Mouse (Mus musculus) spleen, postnatal 10 days (tissue): ENCODE results near the gene Dnase1l3.

Source experiments
- DNase-seq, 2 experiments: peaks; one replicate each; pipeline ENCODE4 v3.0.0; 2021 to 2022; ENCODE audit warnings: low spot score in 2 of 2

Gene Dnase1l3

DNA sequence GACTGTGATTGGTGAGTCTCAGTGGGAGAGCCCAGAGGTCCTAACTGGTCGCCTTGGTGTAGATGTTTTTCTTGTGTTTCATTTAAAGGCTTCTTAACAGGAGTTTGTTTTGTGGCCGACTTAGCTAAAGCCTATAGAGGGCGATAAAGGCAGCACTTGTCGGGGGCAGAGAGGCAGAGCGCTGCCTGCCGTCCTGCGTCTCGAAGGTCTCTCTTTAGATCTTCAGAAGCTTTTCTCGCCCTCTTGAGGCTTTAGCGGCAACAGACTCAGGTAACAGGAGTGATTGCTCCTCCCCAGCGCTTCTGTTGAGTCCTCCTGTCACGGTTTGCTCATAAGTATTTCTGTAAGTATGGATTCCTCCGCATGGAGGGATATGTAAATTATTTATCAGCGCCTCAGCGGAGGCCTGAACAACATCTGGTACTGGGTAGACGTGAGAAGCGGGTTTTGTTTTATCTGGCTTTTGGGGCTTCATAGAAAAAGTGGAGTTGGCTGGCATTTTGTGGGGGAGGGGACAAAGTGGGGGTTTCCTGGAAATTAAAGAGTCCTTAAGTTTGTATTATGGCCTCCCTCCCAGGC lies 57.2 kb downstream of the Dnase1l3 start:
- DNase-seq = peak in 1 of 2 experiments; percentile 30

DNA sequence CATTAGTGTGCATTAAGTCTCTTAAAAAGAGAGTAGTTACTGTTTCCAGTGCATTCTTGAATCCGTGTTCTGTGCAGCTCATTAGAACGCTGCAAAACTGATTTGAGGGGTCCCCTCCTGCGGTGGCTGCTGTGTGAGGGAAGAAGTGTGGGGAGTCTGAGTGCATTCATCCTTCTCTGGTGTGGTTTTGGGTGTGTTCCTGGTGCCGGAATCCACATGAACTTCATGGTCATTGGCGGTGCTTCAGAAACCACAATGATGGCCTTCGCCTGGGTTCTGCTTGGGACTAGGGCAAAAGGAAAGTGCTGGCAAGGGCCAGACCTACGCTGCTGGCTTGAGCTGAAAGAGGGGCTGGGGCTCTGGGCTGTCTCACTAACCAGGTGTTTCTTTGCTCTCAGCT lies 60.2 kb downstream of the Dnase1l3 start:
- no peak for DNase-seq

DNA sequence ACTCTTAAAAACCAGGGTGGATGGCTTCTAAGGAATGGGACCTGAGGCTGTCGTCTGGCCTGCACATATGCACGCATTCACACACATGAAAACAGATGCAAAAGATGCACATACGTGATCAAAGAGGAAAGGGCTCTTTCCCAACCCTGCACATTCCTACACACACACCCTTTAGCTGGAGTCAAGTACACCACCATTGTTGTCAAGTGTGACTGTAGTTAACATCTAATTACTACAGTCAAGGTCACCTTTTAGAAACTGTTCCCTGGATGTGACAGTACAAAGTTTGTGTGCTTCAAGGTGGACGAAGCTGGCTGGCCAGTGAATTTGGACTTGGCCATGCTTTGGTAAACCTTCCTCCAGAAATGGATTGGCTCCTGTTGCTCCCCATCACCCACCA lies 62.2 kb downstream of the Dnase1l3 start:
- no peak for DNase-seq

DNA sequence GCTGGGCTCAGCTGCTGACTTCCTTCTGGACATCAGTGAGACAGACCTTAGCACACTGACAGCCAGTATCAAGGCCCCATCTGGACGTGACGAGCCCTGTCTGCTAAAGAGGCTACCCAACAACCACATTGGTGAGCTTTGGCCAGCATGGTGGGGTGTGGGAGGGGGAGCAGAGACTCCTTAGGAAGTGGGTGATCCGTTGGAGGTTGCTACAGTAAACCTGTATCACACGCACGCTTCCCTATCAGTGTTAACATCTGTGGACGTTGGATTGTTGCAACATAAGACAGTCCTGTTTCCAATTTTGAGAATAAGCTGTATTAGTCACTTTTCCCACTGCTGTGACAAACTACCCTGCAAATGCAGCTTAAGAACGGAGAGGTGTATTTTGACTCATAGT lies 65.3 kb downstream of the Dnase1l3 start:
- no peak for DNase-seq

DNA sequence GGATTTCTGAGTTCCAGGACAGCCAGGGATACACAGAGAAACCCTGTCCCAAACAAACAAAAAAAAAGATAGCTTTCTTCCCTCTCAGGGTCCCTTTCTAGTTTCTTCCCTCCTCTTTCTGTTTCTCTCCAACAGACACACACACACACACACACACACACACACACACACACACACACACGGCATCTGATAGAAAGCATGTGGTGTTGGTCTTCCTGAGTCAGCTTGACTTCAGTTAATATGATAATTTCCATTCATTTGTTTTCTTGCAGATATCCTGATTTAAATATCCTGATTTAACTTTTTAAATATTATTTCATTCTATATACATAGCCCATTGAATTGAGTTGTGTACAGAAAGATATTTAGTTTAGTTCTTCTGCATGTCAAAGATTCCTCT lies 66.0 kb downstream of the Dnase1l3 start:
- no peak for DNase-seq

DNA sequence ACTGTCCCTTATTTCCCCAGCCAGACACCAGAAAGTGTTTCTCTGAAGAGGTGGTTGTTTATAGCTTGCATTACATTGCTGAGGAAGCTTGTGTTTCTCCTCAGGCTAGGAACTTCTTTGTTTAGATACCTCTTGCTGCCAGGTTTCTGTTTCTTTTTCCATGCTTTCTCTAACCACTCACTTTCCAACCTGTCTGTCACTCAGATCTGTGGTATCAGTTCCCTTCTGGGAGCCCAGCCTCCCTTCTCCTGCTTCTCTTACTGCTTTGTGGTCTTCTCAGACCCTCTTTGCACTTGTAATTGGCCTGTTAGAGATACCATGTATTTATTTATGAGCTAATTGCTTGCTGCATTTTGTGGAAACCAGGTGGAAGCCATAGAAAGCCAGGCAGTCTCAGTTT lies 70.7 kb downstream of the Dnase1l3 start:
- no peak for DNase-seq

DNA sequence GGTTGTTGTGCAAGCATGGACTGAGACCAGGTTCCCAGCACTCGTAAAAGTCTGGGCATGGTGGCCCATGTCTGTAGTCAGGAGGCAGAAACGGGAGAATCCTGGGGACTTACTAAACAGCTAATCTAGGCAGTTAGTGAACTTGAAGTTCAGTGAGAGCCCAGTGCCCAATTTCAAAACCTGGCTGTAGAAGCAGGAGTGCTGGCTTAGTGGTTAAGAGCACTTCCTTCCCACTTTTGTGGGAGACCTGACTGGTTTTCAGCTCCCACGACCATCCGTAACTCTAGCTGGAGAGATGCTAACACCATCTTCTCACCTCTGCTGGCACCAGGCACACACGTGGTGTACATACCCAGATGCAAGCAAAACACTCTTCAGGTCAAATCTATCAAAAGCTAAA lies 72.9 kb downstream of the Dnase1l3 start:
- no peak for DNase-seq

DNA sequence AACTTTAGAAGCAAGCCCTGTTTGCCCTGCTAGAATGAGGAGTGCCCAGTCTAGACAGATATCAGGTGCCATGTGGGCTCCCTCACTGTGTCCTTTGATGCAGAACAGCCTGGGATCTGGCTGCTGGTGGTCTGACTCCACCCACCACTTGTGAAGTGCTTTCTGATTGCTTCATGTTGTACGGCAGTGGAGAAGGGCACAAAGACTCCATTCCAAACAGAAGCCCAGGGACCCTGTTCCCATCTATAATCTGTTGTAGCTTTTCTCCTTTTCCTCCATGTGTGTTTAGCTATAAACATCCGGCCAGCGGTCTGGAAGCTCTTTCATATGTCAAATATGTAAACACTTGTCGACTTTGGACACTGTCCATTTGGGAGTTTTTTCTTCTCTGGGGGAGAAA lies 74.5 kb downstream of the Dnase1l3 start:
- no peak for DNase-seq

DNA sequence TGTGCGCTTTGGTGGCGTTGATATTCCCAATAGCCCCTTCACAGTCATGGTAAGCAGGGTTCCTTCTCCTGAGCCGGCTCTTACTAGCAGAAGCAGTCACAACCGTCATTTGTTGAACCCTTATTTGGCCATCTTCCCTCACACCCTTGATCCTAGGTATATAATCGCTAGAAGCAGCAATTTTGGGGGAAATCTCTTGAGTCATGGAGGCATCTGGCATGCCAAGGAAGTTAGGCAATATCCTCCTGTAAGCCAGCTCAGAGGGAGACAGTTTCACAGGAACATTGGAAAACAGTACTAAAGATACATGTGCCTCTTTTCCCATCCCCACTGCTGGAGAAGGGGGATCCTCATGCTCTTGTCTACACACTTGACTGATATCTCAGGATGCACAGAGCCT lies 75.1 kb downstream of the Dnase1l3 start:
- DNase-seq = no peak

DNA sequence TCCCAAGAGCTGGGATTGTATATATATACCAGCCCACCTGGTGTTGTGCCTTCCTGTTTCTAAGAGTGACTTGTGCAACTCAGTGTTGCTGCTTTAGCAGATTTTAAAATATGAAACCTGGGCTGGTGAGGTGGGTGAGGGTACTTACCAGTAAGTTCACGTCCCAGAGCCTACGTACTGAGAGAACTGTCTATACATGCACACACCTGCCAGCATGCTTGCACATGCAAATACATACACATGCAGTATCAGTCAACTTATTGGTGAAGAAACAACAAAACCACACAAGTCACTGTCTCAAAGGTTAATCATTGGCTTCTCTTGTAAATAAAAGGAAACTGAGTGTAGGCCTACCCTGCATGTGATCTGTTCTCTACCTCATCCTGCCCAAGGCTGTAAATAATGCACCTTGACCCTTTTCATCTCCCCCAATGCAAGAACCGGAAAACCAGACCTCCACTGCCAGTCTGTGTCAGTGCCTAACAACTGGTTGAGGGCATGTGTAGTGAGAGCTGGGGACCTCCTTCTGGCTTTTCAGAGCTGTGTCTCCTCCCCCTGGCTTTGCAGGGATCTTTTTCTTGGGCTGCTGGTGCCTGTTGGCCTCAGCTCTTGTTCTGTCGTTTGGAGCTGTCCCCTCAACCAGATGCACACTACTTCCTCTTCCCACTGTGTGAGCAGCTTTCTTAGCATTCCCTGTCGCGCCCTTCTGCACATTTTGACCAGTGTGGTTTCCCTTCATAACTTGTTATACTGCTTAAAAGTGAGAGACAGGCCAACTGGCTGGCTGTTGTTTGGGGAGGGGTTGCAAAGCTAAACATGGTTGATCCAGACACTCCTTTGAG lies 76.0 kb downstream of the Dnase1l3 start:
- DNase-seq = no peak
